13 mouse cellular contexts compared by ENCODE assay signal in the genomic region with DNA sequence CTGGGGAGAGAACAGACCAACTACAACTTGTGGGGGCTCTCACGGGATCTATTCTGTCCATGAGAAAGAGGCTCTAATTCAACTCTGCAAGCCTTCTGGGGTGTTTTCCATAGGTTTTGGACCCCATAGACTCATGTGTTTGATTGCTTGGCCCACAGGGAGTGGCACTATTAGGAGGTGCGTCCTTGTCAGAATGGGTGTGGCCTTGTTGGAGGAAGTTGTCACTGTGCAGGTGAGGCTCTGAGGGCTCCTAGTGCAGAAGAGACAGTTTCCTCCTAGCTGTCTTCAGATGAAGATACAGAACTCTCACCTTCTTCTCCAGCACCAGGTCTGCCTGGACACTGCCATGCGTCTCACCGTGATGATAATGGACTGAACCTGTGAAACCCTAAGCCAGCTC. TPM values are rescaled to one million over a fixed set of nuclear protein-coding genes. Genes with fewer than 3 reads are reported as not detected.
DNase-seq lines count a peak whose midpoint lies in the region; ATAC-seq and TF ChIP-seq lines count a peak whose summit lies in the region.
"Not testable (repeated sequence)": the region's sequence is repeated elsewhere in the genome, so short reads cannot be mapped to it uniquely, and the experiment has no call there.
"Had no signal": no experiment of that assay in that cellular context is flagged by ENCODE, and none has a peak within 500 bp of the region (broad histone marks: within the 10 kb centered on the region; RNA-seq: fewer than 3 reads in every experiment).

No protein-coding gene starts in this region.

- not testable (repeated sequence) for TF ChIP-seq POLR2A in small intestine, adult 2 months (IDR thresholded peaks at IDR 0.05; ENCODE audit: low read depth, low read length)

- peak; percentile 59 for ATAC-seq in intestine, embryonic 14.5 days (replicated peaks; ENCODE audit: low FRiP score, low TSS enrichment, low read depth)
- ATAC-seq in intestine, embryonic 15.5 days: peak; percentile 70
- peak; percentile 74 for ATAC-seq in intestine, embryonic 16.5 days
- ATAC-seq in intestine, postnatal 0 days: peak; percentile 74

- H3K27me3 ChIP-seq in intestine, embryonic 14.5 days (replicated peaks; ENCODE audit: control insufficient read depth, insufficient read depth, low read length); intestine, embryonic 15.5 days (replicated peaks); intestine, embryonic 16.5 days (replicated peaks; ENCODE audit: control insufficient read depth, insufficient read depth, low read length); intestine, postnatal 0 days (replicated peaks; ENCODE audit: control insufficient read depth, insufficient read depth, low read length); small intestine, adult 2 months (ENCODE audit: control insufficient read depth, insufficient read depth, low read length): not testable (repeated sequence)

- 68% methylated on average over 4 of the region's 4 CpGs for WGBS in intestine, embryonic 14.5 days
- 49% methylated on average over 4 of the region's 4 CpGs for WGBS in intestine, embryonic 15.5 days
- WGBS in intestine, embryonic 16.5 days: 67% methylated on average over 4 of the region's 4 CpGs
- WGBS in intestine, postnatal 0 days: 46% methylated on average over 4 of the region's 4 CpGs
- WGBS in small intestine, adult 2 months: 20% methylated on average over 4 of the region's 4 CpGs

- not testable (repeated sequence) for H3K4me3 ChIP-seq in intestine, embryonic 14.5 days (ENCODE audit: low read depth, low read length); intestine, embryonic 15.5 days (replicated peaks); intestine, embryonic 16.5 days (ENCODE audit: low read length); intestine, postnatal 0 days (ENCODE audit: low read depth, low read length); small intestine, adult 2 months (ENCODE audit: low read depth, low read length)

- DNase-seq in heart, adult 11 months: peak; percentile 31
- not testable (repeated sequence) for DNase-seq in intestine, embryonic 14.5 days (ENCODE audit: low spot score)
- peak; percentile 12 for DNase-seq in testis, postnatal 10 days (ENCODE audit: low spot score)

- TF ChIP-seq CTCF in intestine, postnatal 0 days (IDR thresholded peaks at IDR 0.05; ENCODE audit: low read depth); small intestine, adult 2 months (IDR thresholded peaks at IDR 0.05; ENCODE audit: extremely low read depth, insufficient read length, insufficient replicate concordance, low read depth, low read length): not testable (repeated sequence)

- H3K9me3 ChIP-seq in intestine, embryonic 14.5 days (ENCODE audit: control insufficient read depth, low read length); intestine, embryonic 15.5 days; intestine, embryonic 16.5 days (ENCODE audit: control insufficient read depth, low read length); intestine, postnatal 0 days (ENCODE audit: control insufficient read depth): not testable (repeated sequence)

- not testable (repeated sequence) for H3K27ac ChIP-seq in intestine, embryonic 14.5 days (ENCODE audit: low read depth); intestine, postnatal 0 days (ENCODE audit: low read depth, low read length)
- H3K27ac ChIP-seq in intestine, embryonic 15.5 days: peak overlapping the region; percentile 48; the same call in 1 of the 2 replicates
- peak overlapping the region; percentile 66 for H3K27ac ChIP-seq in intestine, embryonic 16.5 days (ENCODE audit: low read length)
- H3K27ac ChIP-seq in small intestine, adult 2 months (ENCODE audit: insufficient read depth, low read depth, low read length): peak overlapping the region; percentile 75

- not testable (repeated sequence) for H3K36me3 ChIP-seq in intestine, embryonic 14.5 days (ENCODE audit: control insufficient read depth, insufficient read depth, low read length); intestine, embryonic 15.5 days; intestine, embryonic 16.5 days (ENCODE audit: control insufficient read depth, insufficient read depth, low read length); intestine, postnatal 0 days (ENCODE audit: control insufficient read depth, insufficient read depth); small intestine, adult 2 months (ENCODE audit: control insufficient read depth, insufficient read depth, low read length)

- not testable (repeated sequence) for H3K4me1 ChIP-seq in intestine, embryonic 14.5 days (replicated peaks; ENCODE audit: control insufficient read depth, insufficient read depth, low read length); intestine, embryonic 15.5 days (replicated peaks); intestine, embryonic 16.5 days (ENCODE audit: control insufficient read depth, insufficient read depth, low read length); intestine, postnatal 0 days (replicated peaks; ENCODE audit: control insufficient read depth, insufficient read depth, low read length)
- peaks cover 11% of the 10 kb centered on the region; the same call in 1 of the 2 replicates for H3K4me1 ChIP-seq in small intestine, adult 2 months (ENCODE audit: control insufficient read depth, insufficient read depth, insufficient read length, low read length)

- not testable (repeated sequence) for H3K9ac ChIP-seq in intestine, embryonic 14.5 days (ENCODE audit: low read length); intestine, embryonic 15.5 days; intestine, embryonic 16.5 days (ENCODE audit: low read depth, low read length); intestine, postnatal 0 days (ENCODE audit: low read depth, low read length)

- H3K4me2 ChIP-seq in intestine, embryonic 14.5 days (ENCODE audit: low read length); intestine, embryonic 16.5 days (ENCODE audit: low read depth, low read length): not testable (repeated sequence)
- 0 out of 2 replicates have a peak overlapping the region, but pooled peaks have one; percentile 12 for H3K4me2 ChIP-seq in intestine, embryonic 15.5 days (replicated peaks)
- H3K4me2 ChIP-seq in intestine, postnatal 0 days (replicated peaks; ENCODE audit: low read depth): peak overlapping the region; percentile 9

RNA-seq across cellular contexts. Expression of gene Oas1d, which starts 10.2 kb away (rescaled TPM):
- 0.11 TPM in 1 of 2 replicates, not detected in the other for polyA plus RNA-seq in intestine, embryonic 14.5 days (2014; fragmentation: Nextera tagmentation; extraction: Ambion mirVana)
- not detected in 2 replicates for polyA plus RNA-seq in intestine, embryonic 15.5 days (2015; fragmentation: Nextera tagmentation; extraction: Ambion mirVana)
- polyA plus RNA-seq in intestine, embryonic 16.5 days (2015; fragmentation: Nextera tagmentation; extraction: Ambion mirVana): 0.06 TPM in 1 of 2 replicates, not detected in the other
- 0.18 and 0.25 TPM in 2 replicates for polyA plus RNA-seq in intestine, postnatal 0 days (2015; fragmentation: Nextera tagmentation; extraction: Ambion mirVana)
- polyA plus RNA-seq in small intestine, adult 2 months (2012; rRNA removed): 0.13 and 0.18 TPM in 2 replicates
- polyA plus RNA-seq: adrenal gland, adult 2 months; brain, embryonic 14.5 days; C2C12; CD4-positive, CD25-positive, alpha-beta regulatory T cell, adult 4 months; G1E; Patski had no signal

RNA-seq across cellular contexts. Expression of gene Oas1a, which starts 17.2 kb away (rescaled TPM):
- polyA plus RNA-seq in intestine, embryonic 14.5 days (2014; fragmentation: Nextera tagmentation; extraction: Ambion mirVana): 6.0 and 6.6 TPM in 2 replicates
- polyA plus RNA-seq in intestine, embryonic 15.5 days (2015; fragmentation: Nextera tagmentation; extraction: Ambion mirVana): 6.4 and 9.5 TPM in 2 replicates
- 8.9 and 9.8 TPM in 2 replicates for polyA plus RNA-seq in intestine, embryonic 16.5 days (2015; fragmentation: Nextera tagmentation; extraction: Ambion mirVana)
- 65.4 and 65.6 TPM in 2 replicates for polyA plus RNA-seq in intestine, postnatal 0 days (2015; fragmentation: Nextera tagmentation; extraction: Ambion mirVana)
- polyA plus RNA-seq in small intestine, adult 2 months (2012; rRNA removed): 11.5 and 55.5 TPM in 2 replicates

RNA-seq across cellular contexts. Expression of gene Oas1g, which starts 37.1 kb away (rescaled TPM):
- 1.2 TPM in 2 replicates for polyA plus RNA-seq in intestine, embryonic 14.5 days (2014; fragmentation: Nextera tagmentation; extraction: Ambion mirVana)
- 2.0 TPM in 2 replicates for polyA plus RNA-seq in intestine, embryonic 15.5 days (2015; fragmentation: Nextera tagmentation; extraction: Ambion mirVana)
- 1.5 and 2.6 TPM in 2 replicates for polyA plus RNA-seq in intestine, embryonic 16.5 days (2015; fragmentation: Nextera tagmentation; extraction: Ambion mirVana)
- polyA plus RNA-seq in intestine, postnatal 0 days (2015; fragmentation: Nextera tagmentation; extraction: Ambion mirVana): 30.9 and 31.8 TPM in 2 replicates
- 6.7 and 30.1 TPM in 2 replicates for polyA plus RNA-seq in small intestine, adult 2 months (2012; rRNA removed)
- polyA plus RNA-seq: C2C12, G1E had no signal
